Mouse (Mus musculus) ES-E14 (cell line): ENCODE data around the gene Acly. TPM values are rescaled to one million over a fixed set of nuclear protein-coding genes. Genes with fewer than 3 reads are reported as not detected.

ENCODE experiments used
- DNase-seq: peaks from one replicate; pipeline ENCODE4 v3.0.0-alpha.2; 2013; ENCODE audit warnings: low read depth, low spot score
- H3K27ac ChIP-seq: 2 replicates; pipeline ENCODE4 v1.5.1; 2012; ENCODE audit warnings: low read depth, mild to moderate bottlenecking, low read length, moderate library complexity, mixed read lengths; ENCODE audit not compliant: poor library complexity, insufficient read depth, severe bottlenecking
- H3K36me3 ChIP-seq: 2 replicates; pipeline ENCODE4 v1.6.1; 2012; ENCODE audit warnings: mild to moderate bottlenecking, low read length, moderate library complexity, mixed read lengths; ENCODE audit not compliant: control insufficient read depth, poor library complexity, insufficient read depth, severe bottlenecking
- H3K4me1 ChIP-seq, 2 experiments: fragments of 150-350 bp in 1 of 2; sonication (generic) in 1 of 2; 2 replicates each; pipeline ENCODE4 v1.6.1; 2012; ENCODE audit warnings: low read length in 2 of 2, mild to moderate bottlenecking in 1 of 2, mixed read lengths in 1 of 2; ENCODE audit not compliant: control insufficient read depth in 2 of 2, insufficient read depth in 2 of 2, poor library complexity in 1 of 2
- H3K4me3 ChIP-seq, 2 experiments: fragments of 150-350 bp in 1 of 2; sonication (generic) in 1 of 2; 2 replicates each; pipeline ENCODE4 v1.5.1; 2012; ENCODE audit warnings: low read length in 2 of 2, low read depth in 1 of 2, mild to moderate bottlenecking in 1 of 2, mixed read lengths in 1 of 2; ENCODE audit not compliant: insufficient read depth in 1 of 2, poor library complexity in 1 of 2, severe bottlenecking in 1 of 2
- H3K9ac ChIP-seq: 2 replicates; pipeline ENCODE4 v1.6.1; 2012; ENCODE audit warnings: low read depth, mild to moderate bottlenecking, low read length, mixed read lengths; ENCODE audit not compliant: poor library complexity, insufficient read depth, severe bottlenecking
- H3K9me3 ChIP-seq: fragments of 150-350 bp; sonication (generic); 2 replicates; pipeline ENCODE4 v1.6.1; 2012; ENCODE audit warnings: low read depth, mild to moderate bottlenecking, low read length; ENCODE audit not compliant: control insufficient read depth, insufficient read depth
- CHD2 ChIP-seq: IDR thresholded peaks from 2 replicates; pipeline ENCODE4 v1.6.1; 2014; ENCODE audit warnings: mild to moderate bottlenecking, low read depth, low read length, inconsistent platforms
- HCFC1 ChIP-seq: IDR thresholded peaks from 2 replicates; pipeline ENCODE4 v1.6.1; 2012; ENCODE audit warnings: low read length, inconsistent platforms, borderline replicate concordance; ENCODE audit not compliant: insufficient read depth
- MAFK ChIP-seq: IDR thresholded peaks from 2 replicates; pipeline ENCODE4 v1.6.1; 2014; ENCODE audit warnings: mild to moderate bottlenecking, low read depth, low read length, inconsistent platforms; ENCODE audit not compliant: insufficient read depth
- ZC3H11A ChIP-seq: IDR thresholded peaks from 2 replicates; pipeline ENCODE4 v1.6.1; 2012; ENCODE audit warnings: low read depth, mild to moderate bottlenecking, inconsistent platforms, low read length, borderline replicate concordance
- ZNF384 ChIP-seq: IDR thresholded peaks from 2 replicates; pipeline ENCODE4 v1.6.1; 2012; ENCODE audit warnings: low read depth, low read length, inconsistent platforms
- in situ Hi-C, 2 experiments: fragments of 600-800 bp; cut with MboI; formaldehyde crosslinking; loops; one replicate each; pipeline ENCODE4 v1.15.1; 2025; ENCODE audit warnings: low sequenced_read_pairs in 2 of 2, inconsistent platforms in 1 of 2; ENCODE audit not compliant: unreplicated experiment in 2 of 2
- total RNA-seq: library from RNA; depleted of rRNA; stranded (reverse); fragments of 300-350 nt; gene quantifications from 2 replicates; pipeline ENCODE4 v1.2.3, GENCODE M21; 2012

Gene Acly
- total RNA-seq, 1 experiment, result 209 TPM

- H3K9ac ChIP-seq, result no peak overlapping the region
- no peaks in the 10 kb centered on the region for H3K9me3 ChIP-seq
- in situ Hi-C loops, result no loop called here
- no peak overlapping the region for H3K27ac ChIP-seq
- H3K4me1 ChIP-seq, result no peaks in the 10 kb centered on the region
- no peak for DNase-seq
- no peak overlapping the region for H3K4me3 ChIP-seq
- TF ChIP-seq MAFK, result no peak
- TF ChIP-seq CHD2, result no peak
- no peak for TF ChIP-seq ZNF384
- TF ChIP-seq ZC3H11A, result no peak
- no peak for TF ChIP-seq HCFC1
- H3K36me3 ChIP-seq, result peaks cover 70% of the 10 kb centered on the region
Observed at GRCm38 (mm10) chr11:100515061-100515460, 12.7 kb downstream of the Acly start.

- no peaks in the 10 kb centered on the region for H3K9me3 ChIP-seq
- H3K9ac ChIP-seq, result no peak overlapping the region
- H3K27ac ChIP-seq, result no peak overlapping the region
- H3K4me3 ChIP-seq, result no peak overlapping the region
- no peak for DNase-seq
- TF ChIP-seq CHD2 (no peak), MAFK (no peak), ZNF384 (no peak), HCFC1 (no peak), ZC3H11A (no peak)
- in situ Hi-C loops, result no loop called here
- H3K36me3 ChIP-seq, result peaks cover 63% of the 10 kb centered on the region
- no peaks in the 10 kb centered on the region for H3K4me1 ChIP-seq
Observed at GRCm38 (mm10) chr11:100513716-100514115, 14.1 kb downstream of the Acly start.

- no peak for DNase-seq
- no peak overlapping the region for H3K4me3 ChIP-seq
- no peak overlapping the region for H3K27ac ChIP-seq
- TF ChIP-seq CHD2 (no peak), MAFK (no peak)
- H3K9ac ChIP-seq, result no peak overlapping the region
- in situ Hi-C loops, result no loop called here
- no peaks in the 10 kb centered on the region for H3K9me3 ChIP-seq
- peaks cover 62% of the 10 kb centered on the region for H3K36me3 ChIP-seq
- no peaks in the 10 kb centered on the region for H3K4me1 ChIP-seq
Observed at GRCm38 (mm10) chr11:100512384-100512783, 15.4 kb downstream of the Acly start.

- peaks cover 60% of the 10 kb centered on the region for H3K36me3 ChIP-seq
- DNase-seq, result no peak
- no peak overlapping the region for H3K27ac ChIP-seq
- H3K9ac ChIP-seq, result no peak overlapping the region
- peaks cover 0 to 2% of the 10 kb centered on the region in 2 experiments; a peak in 2 of 4 replicates for H3K4me1 ChIP-seq
- H3K9me3 ChIP-seq, result no peaks in the 10 kb centered on the region
- in situ Hi-C loops, result no loop called here
- no peak overlapping the region for H3K4me3 ChIP-seq
- TF ChIP-seq ZC3H11A, result no peak
- TF ChIP-seq MAFK, result no peak
- no peak for TF ChIP-seq ZNF384
- no peak for TF ChIP-seq HCFC1
- TF ChIP-seq CHD2, result no peak
Observed at GRCm38 (mm10) chr11:100510556-100510955, 17.2 kb downstream of the Acly start.

DNA sequence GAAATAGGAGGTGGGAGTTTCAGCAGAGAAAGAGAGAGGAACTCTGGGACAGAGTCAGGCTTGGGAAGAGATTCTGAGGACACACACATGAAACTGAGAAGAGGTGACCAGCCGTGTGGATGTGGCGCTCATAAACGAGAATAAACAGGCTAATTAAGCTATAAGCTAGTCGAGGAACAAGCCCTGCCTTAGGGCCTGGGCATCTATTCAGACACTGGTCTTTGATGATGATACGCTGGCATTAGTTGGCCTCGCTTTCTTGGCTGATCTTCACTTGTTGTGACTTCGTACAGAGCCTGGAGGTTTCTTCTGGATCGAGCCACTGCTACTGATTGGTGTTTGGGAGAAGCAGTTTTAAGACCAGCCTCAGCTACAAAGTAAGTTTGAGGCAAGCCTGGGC, 21.8 kb downstream of the Acly start:
- Histone ChIP-seq H3K4me1 (peaks cover 0 to 22% of the 10 kb centered on the region in 2 experiments; a peak in 3 of 4 replicates), H3K4me3 (no peak overlapping the region), H3K9ac (no peak overlapping the region), H3K27ac (no peak overlapping the region), H3K36me3 (peaks cover 66% of the 10 kb centered on the region), H3K9me3 (no peaks in the 10 kb centered on the region)
- no peak for DNase-seq
- in situ Hi-C loops, result no loop called here
- TF ChIP-seq HCFC1, result no peak
- TF ChIP-seq ZC3H11A, result no peak
- no peak for TF ChIP-seq ZNF384
- TF ChIP-seq MAFK, result no peak
- TF ChIP-seq CHD2, result no peak
